Mouse (Mus musculus): Measurements from ENCODE around the gene Eva1c. TPM values are rescaled to one million over a fixed set of nuclear protein-coding genes. Genes with fewer than 3 reads are reported as not detected.
A peak's percentile ranks its signal among the peaks of the same experiment; 100 is the strongest.

Gene Eva1c
- total RNA-seq, 4 experiments from 2014 or later, result 1.9 to 3.8 (median 2.6) TPM

DNA sequence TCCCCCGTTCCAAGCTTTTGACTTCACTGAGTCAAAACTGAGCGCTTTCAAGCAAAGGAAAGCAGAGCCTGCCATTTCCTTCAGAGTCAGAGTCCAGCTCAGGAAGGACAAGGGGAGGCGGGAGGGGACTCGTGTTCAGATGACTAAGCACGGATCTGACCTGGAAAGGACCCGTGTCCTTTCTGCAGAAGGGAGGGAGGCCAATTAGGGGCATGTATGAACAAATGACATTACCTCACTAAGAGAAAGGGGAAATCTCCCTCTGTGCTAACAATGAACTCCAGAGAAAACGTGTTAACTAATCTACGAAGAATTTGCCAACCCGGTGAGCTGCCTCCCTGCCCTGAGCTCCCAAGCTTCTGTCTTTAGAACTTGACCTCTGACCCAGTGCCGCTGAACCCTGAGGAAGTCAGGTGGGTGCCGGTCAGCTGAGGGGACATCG lies 89.5 kb downstream of the Eva1c start:
- no peak for DNase-seq (ENCODE audit: low spot score in 2 of 2)

DNA sequence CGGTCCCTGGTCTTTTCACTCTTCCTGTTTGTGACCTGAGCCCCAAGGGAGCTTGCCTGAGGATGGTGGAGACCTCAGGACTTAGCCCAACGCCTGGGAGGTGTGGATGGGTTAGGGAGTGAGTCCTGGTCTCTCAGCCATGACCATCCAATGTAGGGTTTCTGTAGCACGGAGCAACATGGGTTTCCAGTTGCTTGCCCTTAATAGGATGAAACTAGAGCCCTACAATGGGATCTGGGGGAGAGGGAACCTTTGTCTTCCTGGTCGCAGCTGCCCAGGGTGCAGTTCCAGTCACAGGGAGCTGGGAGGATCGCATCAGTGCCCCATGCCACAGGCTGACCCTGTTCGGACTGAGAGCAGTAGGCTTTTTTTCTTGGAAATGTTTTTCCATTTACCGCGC lies 90.6 kb downstream of the Eva1c start:
- DNase-seq (ENCODE audit: low spot score in 2 of 2), result no peak

DNA sequence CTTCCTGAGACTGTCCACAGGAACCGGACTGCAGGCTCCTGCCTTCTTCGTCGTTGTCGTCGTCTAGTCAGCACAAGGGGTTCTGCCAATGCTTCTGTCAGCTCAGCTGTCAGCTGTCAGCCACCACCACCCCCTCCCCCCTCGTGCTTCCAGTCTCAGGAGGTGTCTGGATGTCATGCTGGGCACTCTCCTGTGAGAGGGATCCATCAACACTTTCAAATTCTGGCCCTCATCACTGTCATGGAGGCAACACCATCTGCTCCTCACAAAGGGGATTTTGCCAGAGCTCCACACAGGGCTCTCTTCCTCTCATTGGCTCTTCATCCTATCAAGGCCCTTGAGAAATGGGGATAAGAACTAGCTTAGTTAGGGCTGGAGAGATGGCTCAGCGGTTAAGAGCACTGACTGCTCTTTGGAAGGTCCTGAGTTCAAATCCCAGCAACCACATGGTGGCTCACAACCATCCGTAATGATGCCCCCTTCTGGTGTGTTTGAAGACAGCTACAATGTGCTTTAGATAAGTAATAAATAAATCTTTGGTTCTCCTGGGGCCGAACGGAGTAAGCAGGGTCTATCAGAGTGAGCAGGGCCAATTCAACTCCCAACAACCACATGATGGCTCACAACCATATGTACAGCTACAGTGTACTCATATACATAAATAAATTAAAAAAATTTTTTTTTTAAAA lies 95.1 kb downstream of the Eva1c start:
- no peak for DNase-seq (ENCODE audit: low spot score in 2 of 2)

DNA sequence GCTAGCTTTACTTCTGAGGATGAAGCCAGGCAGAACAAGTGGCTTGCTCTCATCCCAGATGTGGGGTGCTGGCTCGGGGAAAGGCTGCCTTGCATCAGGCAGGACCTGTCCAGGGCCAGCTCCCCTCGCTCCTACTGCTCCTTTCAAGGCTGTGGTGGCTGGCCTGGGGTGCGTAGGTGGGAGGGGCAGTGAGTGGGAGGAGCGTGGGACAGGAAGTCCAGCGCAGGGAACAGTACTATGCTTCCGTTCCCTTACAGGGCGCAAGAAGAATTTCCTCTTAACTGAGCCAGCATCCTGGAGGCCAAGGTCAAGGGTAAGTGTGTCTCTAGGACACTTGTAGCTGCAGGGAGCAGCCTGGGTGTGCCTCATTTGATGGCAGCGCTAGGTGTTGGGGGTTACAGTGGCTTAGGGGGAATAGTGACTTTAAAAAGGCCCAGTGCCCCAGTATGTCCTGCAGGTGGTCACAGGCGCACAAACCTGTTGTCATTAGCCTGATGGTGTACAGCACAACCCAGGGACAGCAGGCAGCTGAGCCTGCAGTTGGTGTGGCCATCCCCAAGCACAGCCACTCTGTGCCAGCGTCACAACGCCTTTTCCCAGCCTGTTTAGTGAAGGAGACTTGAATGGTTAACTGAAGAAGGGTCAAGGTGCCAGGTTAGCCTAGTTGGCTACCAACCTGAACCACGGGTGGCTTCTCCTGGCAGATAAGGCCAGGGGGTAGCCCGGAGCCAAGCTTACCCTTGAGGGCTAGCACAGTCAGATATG lies 98.3 kb downstream of the Eva1c start:
- no peak for DNase-seq (ENCODE audit: low spot score in 2 of 2)

DNA sequence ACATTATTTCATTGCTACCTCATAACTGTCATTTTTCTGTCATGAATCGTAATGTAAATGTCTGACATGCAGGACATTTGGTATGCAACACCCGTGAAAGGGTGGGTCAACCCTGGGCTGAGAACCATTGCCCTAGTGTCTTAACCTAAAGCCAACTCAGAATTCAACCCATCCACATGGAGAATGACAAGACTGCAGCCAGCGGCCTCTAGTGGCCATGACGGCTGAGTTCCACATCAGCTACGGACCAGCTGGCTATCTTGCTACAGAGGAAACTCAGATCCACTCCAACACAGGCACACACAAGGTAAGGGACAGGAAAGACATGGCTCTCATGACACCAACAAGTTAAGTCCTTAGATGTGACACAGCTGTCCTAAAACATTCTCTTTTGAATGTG lies 98.9 kb downstream of the Eva1c start:
- DNase-seq (ENCODE audit: low spot score in 2 of 2), result peak in 1 of 2 experiments; percentile 69

DNA sequence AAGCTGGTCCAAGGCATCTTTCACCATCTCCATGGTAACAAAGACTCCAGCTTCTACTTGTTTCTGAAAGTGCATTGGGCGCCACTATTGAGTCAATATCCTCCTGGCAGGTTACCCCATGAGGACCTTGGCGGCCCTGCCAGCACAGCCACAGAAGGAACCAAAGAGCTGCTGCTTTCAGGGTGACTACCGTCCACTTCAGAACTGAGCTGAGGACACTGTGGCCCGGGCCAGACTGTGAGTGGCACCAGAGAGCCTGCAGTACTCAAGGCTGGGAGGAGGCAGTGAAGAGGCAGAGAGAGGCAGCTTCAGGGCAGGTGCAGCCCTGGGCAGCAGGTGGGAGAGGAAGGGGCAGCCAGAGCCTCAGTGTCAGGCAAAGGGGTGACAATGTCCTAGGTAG lies 100.9 kb downstream of the Eva1c start:
- DNase-seq (ENCODE audit: low spot score in 2 of 2), result no peak

DNA sequence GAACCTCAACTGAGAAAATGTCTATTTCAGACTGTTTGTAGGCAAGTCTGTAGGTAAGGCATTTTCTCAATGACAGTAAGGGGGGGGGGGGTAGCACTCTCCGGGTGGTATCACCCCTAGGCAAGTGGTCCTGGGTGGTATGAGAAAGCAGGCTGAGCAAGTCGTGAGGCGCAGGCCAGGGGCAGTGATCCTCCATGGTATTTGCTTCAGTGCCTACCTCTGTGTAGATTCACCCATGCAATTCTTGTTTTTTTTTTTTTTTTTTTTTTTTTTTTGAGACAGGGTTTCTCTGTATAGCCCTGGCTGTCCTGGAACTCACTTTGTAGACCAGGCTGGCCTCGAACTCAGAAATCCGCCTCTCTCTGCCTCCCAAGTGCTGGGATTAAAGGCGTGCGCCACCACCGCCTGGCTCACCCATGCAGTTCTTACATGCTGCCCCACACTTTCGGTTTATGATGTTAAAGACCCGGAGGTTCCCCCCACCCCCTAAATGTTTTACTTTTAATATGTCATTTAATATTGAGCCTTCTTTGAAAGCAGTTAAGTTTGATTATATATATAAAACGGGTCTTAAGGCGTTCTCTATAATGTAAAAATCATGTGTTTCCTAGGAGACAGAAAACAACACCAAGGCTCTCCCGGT lies 107.1 kb downstream of the Eva1c start:
- no peak for DNase-seq (ENCODE audit: low spot score in 2 of 2)

DNA sequence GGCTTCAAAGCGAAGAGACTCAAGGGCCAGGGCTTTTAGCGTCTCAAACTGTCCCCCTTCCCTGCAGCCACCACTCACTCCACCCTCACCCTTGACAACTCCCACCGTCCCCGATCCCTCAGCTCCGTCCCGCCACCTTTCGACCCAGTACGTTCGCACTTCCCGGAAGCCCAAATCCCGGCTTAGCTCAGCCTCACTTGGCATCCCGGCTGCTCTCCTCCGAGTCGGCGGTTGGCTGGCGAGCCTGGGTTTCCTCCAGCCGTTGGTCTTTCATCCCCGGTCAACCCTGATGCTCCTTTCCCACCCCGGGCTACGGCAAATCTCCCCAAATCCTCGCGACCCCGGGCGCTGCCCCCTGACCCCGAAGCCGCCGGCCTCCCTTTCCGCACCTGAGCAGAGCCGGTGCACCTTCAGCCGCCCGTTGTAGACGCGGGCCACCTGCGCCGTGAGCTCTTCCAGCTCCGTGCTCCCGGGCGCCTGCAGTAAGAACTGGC lies 107.7 kb downstream of the Eva1c start:
- peak; percentile 37 to 55 for DNase-seq (ENCODE audit: low spot score in 2 of 2)

DNA sequence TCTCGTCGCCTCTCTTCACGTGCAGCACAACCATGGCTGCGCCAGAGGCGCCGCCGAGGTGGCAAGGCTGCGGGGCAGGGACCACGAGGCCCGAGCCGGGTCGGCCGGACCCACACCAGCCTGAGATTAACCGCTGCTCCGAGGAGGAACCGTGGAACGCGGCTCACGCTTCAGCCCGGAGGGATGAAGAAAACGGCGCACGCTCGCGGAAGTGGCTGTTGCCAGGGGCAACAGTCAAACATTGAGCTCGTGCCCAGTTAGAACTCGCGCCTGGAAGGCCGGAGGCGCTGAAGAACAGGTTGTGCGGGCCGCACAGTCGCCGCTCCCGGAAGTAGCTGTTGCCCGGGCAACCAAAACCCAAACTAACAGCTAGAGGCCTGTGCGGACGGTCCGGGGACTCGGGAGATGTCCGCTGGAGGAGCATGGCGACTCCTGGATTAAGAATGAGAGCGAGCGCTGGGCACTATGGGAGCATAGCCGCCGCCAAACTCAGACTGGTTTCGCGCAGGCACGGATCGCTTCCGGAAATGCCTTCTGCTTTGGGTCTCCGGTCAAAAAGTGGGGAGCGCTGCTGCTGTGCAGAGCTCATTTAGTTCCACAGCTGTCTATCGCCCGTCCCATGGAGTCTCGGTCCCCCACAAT lies 108.3 kb downstream of the Eva1c start, which contains the start of gene Cfap298:
Gene Cfap298 (minus strand): TSS at position 428 of the 642 bp plus-strand sequence.
- peak; percentile 89 to 93 for DNase-seq (ENCODE audit: low spot score in 2 of 2)

DNA sequence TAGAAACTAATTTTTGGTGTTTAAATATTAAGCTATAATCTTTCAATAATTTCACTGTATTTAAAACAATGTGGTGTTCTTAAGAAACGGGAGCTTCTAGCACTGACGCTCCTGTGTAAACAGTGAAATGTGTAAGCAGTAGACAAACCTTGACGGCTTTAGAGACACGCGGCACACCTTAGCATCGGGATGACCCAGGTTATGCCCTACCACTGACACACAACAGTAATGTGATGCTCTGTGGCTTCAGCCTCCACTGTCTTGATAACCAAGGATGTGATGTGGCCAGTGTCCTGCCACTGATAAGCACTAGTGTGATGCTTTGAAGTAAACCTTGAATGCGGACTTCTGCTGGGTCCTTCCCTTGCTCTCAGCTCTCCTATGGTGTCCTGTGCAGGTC lies 114.7 kb downstream of the Eva1c start:
- DNase-seq (ENCODE audit: low spot score in 2 of 2), result no peak

DNA sequence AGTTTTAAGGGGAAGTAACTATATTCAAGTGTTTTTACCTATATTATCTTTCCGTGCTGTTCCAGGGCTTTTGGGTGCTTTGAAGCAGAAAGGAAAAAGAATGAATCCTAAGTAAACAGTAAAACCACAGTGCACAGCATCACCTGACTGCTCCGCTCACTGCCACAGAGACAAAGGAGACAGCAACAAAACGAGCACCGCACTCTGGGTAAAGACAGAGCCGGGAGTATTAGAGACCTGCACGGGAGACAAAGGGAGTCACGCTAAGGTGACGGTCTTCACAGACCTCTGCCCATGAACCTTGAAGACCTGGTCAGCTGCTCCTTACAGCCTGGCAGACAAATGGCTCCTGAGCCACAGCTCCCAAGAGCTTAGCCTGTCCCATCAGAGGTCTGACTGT lies 120.5 kb downstream of the Eva1c start:
- DNase-seq (ENCODE audit: low spot score in 2 of 2), result no peak

DNA sequence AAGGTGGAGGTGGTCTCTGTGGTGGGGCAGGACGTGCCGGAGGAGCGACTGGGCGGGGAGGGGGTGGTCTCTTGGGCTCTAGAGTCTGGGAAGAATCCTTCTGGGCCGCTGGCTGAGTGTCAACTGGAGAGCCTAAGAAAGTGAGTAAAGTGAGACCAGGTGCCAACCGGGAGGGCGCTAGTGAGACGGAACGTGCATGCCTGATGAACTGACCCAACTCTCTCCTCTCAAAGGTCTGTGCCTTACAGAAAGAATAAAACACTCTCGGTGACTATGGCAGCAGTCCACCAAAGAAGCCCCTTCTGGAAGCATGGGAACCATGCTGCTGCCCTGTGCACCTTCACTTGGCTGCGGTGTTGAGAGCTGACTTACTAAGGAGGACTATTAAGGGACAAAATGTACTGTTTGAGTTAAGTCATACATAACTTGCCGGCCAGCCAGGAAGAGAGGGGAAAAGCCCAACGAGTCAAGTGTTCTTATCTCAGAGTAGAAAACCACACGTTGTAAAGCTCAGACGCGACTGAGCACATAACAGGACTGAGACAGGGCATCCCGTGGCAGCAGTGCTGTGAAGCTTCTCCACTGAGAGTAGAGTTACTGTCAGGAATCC lies 123.9 kb downstream of the Eva1c start:
- DNase-seq (ENCODE audit: low spot score in 2 of 2), result no peak

DNA sequence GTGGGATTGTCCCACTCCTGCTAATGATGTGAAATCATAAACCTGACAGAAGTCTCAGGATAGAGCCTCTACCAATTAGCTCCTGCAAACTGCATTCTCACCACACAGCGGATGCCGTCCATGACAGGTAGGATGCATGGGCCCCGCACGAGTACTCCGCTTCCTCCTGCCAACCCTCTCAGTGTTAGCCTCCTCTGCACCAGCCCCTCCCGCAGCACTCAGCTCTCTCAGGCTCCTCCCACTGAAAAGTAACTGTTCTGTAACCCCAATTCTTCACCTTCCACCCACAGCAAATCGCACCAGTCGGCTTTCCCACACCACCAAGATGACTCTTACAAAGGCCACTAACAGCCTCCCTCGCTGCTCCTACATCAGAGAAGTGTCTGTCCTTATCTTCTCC lies 126.6 kb downstream of the Eva1c start:
- no peak for DNase-seq (ENCODE audit: low spot score in 2 of 2)

DNA sequence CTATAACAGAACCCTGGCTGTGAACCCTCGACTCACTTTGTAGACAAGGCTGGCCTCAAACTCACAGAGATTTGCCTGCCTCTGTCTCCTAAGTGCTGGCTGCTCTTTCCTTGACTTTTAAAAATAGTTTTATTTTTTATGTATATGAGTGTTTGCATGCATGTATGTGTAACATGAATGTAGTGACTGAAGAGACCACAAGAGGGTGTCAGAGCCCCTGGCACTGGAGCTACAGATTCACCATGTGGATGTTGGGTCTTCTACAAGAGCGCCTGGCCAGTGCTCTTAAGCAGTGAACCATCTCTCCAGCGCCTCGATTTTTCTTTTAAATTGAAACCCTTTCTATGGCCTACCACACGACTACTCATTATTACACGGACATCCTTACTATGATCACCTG lies 127.3 kb downstream of the Eva1c start:
- DNase-seq (ENCODE audit: low spot score in 2 of 2), result no peak

Small RNA genes within 50 kb of the gene (microRNA-seq; reads per million reads assigned to microRNA genes)
- 0 reads per million in 2 experiments for gene Gm22933

Other genes with a start within 250 kb of the Eva1c start
- 1 to 10 TPM; 6.1 to 8.3 (median 7.7) TPM for gene Mis18a, start 99.3 kb upstream of the Eva1c start, total RNA-seq (2022)
- under 1 TPM in 3 of 4 experiments, not detected in 1; 0.38 to 0.54 (median 0.45) TPM for gene Mrap, start 88.5 kb upstream of the Eva1c start, total RNA-seq (2022)
- gene Urb1, start 16.3 kb upstream of the Eva1c start, total RNA-seq (2022), result 10 to 100 TPM; 14.4 to 20.9 (median 19.1) TPM
- gene Cfap298, start 108.4 kb downstream of the Eva1c start, total RNA-seq (2022), result 10 to 100 TPM; 37.6 to 47.0 (median 41.7) TPM
- gene Synj1, start 184.6 kb downstream of the Eva1c start, total RNA-seq (2022), result 100 to 1,000 TPM; 396 to 439 (median 423) TPM
- 10 to 100 TPM; 57.5 to 84.8 (median 69.6) TPM for gene Paxbp1, start 217.8 kb downstream of the Eva1c start, total RNA-seq (2022)

Data from layer of hippocampus, adult 8-10 months (tissue).